Mouse (Mus musculus): Measurements from ENCODE around the gene Ptpn6. TPM values are rescaled to one million over a fixed set of nuclear protein-coding genes. Genes with fewer than 3 reads are reported as not detected.

The Ptpn6 gene
- polyA plus RNA-seq, 1 experiment from 2014 or later: 16.7 TPM

MicroRNAs within 50 kb of the gene (microRNA counts, 519-probe panel; counts per million panel counts)
- microRNA mmu-miR-141 (3,421 counts per million, percentile 85 among the panel's probes with 10 or more counts), microRNA mmu-miR-200c (4,191 counts per million, percentile 96 among the panel's probes with 10 or more counts)

Other genes starting within 250 kb of the Ptpn6 start
- 2.3 and 2.5 TPM in 2 replicates for gene C1rl, start 245.6 kb downstream of the Ptpn6 start, polyA plus RNA-seq (2015; fragmentation: Nextera tagmentation; extraction: Ambion mirVana)
- gene C1ra, start 226.3 kb downstream of the Ptpn6 start, polyA plus RNA-seq (2015; fragmentation: Nextera tagmentation; extraction: Ambion mirVana): 3.6 and 4.0 TPM in 2 replicates
- 5.4 and 5.8 TPM in 2 replicates for gene C1s1, start 196.4 kb downstream of the Ptpn6 start, polyA plus RNA-seq (2015; fragmentation: Nextera tagmentation; extraction: Ambion mirVana)
- gene C1rb, start 168.4 kb downstream of the Ptpn6 start, polyA plus RNA-seq (2015; fragmentation: Nextera tagmentation; extraction: Ambion mirVana): not detected in 2 replicates
- not detected in 2 replicates for gene C1s2, start 102.6 kb downstream of the Ptpn6 start, polyA plus RNA-seq (2015; fragmentation: Nextera tagmentation; extraction: Ambion mirVana)
- gene Lpcat3, start 75.7 kb downstream of the Ptpn6 start, polyA plus RNA-seq (2015; fragmentation: Nextera tagmentation; extraction: Ambion mirVana): 134 and 145 TPM in 2 replicates
- 225 and 231 TPM in 2 replicates for gene Emg1, start 26.5 kb downstream of the Ptpn6 start, polyA plus RNA-seq (2015; fragmentation: Nextera tagmentation; extraction: Ambion mirVana)
- 497 and 503 TPM in 2 replicates for gene Phb2, start 26.4 kb downstream of the Ptpn6 start, polyA plus RNA-seq (2015; fragmentation: Nextera tagmentation; extraction: Ambion mirVana)
- 337 and 341 TPM in 2 replicates for gene Grcc10, start 2.7 kb upstream of the Ptpn6 start, polyA plus RNA-seq (2015; fragmentation: Nextera tagmentation; extraction: Ambion mirVana)
- gene Gm45234, start 17.3 kb upstream of the Ptpn6 start, polyA plus RNA-seq (2015; fragmentation: Nextera tagmentation; extraction: Ambion mirVana): not detected in 2 replicates
- gene Atn1, start 17.8 kb upstream of the Ptpn6 start, polyA plus RNA-seq (2015; fragmentation: Nextera tagmentation; extraction: Ambion mirVana): 10.5 and 11.9 TPM in 2 replicates
- 6.0 and 6.8 TPM in 2 replicates for gene Eno2, start 31.0 kb upstream of the Ptpn6 start, polyA plus RNA-seq (2015; fragmentation: Nextera tagmentation; extraction: Ambion mirVana)
- gene Lrrc23, start 41.0 kb upstream of the Ptpn6 start, polyA plus RNA-seq (2015; fragmentation: Nextera tagmentation; extraction: Ambion mirVana): 0.11 and 0.13 TPM in 2 replicates
- 16.1 and 16.3 TPM in 2 replicates for gene Spsb2, start 69.9 kb upstream of the Ptpn6 start, polyA plus RNA-seq (2015; fragmentation: Nextera tagmentation; extraction: Ambion mirVana)
- gene Tpi1, start 75.6 kb upstream of the Ptpn6 start, polyA plus RNA-seq (2015; fragmentation: Nextera tagmentation; extraction: Ambion mirVana): 1,094 and 1,127 TPM in 2 replicates
- 116 and 118 TPM in 2 replicates for gene Usp5, start 90.8 kb upstream of the Ptpn6 start, polyA plus RNA-seq (2015; fragmentation: Nextera tagmentation; extraction: Ambion mirVana)
- gene Cdca3, start 90.8 kb upstream of the Ptpn6 start, polyA plus RNA-seq (2015; fragmentation: Nextera tagmentation; extraction: Ambion mirVana): 166 and 177 TPM in 2 replicates
- gene Gnb3, start 101.6 kb upstream of the Ptpn6 start, polyA plus RNA-seq (2015; fragmentation: Nextera tagmentation; extraction: Ambion mirVana): 1.2 and 1.3 TPM in 2 replicates
- gene P3h3, start 119.0 kb upstream of the Ptpn6 start, polyA plus RNA-seq (2015; fragmentation: Nextera tagmentation; extraction: Ambion mirVana): 17.9 and 20.1 TPM in 2 replicates
- 0.99 and 1.1 TPM in 2 replicates for gene Gpr162, start 125.3 kb upstream of the Ptpn6 start, polyA plus RNA-seq (2015; fragmentation: Nextera tagmentation; extraction: Ambion mirVana)
- 0.40 and 0.48 TPM in 2 replicates for gene Cd4, start 149.5 kb upstream of the Ptpn6 start, polyA plus RNA-seq (2015; fragmentation: Nextera tagmentation; extraction: Ambion mirVana)
- gene Lag3, start 173.0 kb upstream of the Ptpn6 start, polyA plus RNA-seq (2015; fragmentation: Nextera tagmentation; extraction: Ambion mirVana): 2.2 and 2.9 TPM in 2 replicates
- gene Ptms, start 181.4 kb upstream of the Ptpn6 start, polyA plus RNA-seq (2015; fragmentation: Nextera tagmentation; extraction: Ambion mirVana): 241 and 282 TPM in 2 replicates
- 336 and 340 TPM in 2 replicates for gene Mlf2, start 192.7 kb upstream of the Ptpn6 start, polyA plus RNA-seq (2015; fragmentation: Nextera tagmentation; extraction: Ambion mirVana)
- gene Cops7a, start 226.8 kb upstream of the Ptpn6 start, polyA plus RNA-seq (2015; fragmentation: Nextera tagmentation; extraction: Ambion mirVana): 159 and 170 TPM in 2 replicates